Mouse (Mus musculus) T-helper 1 cell (primary cell): ENCODE measurements at regions not wholly inside any gene's neighbourhood (a gene's known extent, or its start where the extent isn't known, plus 50 kb on each side); places are given as distances from the start of the nearest gene placed in this dataset.

Source experiments
- in situ Hi-C: fragments of 300-600 bp; cut with MboI, MseI; formaldehyde crosslinking; loops from one replicate; pipeline ENCODE4 v1.15.1; 2025; ENCODE audit warnings: high pct_unique_total_duplicates

GRCm38 (mm10) chr2:84266158-84266557, 159.1 kb downstream of the Calcrl start:
- in situ Hi-C loops = loop anchor here (10.0 kb wide), 1 partner anchor 781 kb away; no protein-coding TSS in a partner anchor

GRCm38 (mm10) chr2:84266883-84267554, 158.2 kb downstream of the Calcrl start:
- in situ Hi-C loops = loop anchor here (10.0 kb wide), 1 partner anchor 782 kb away; no protein-coding TSS in a partner anchor

- in situ Hi-C loops = no loop called here
These were observed 151.0 kb downstream of the Calcrl start for GRCm38 (mm10) chr2:84274038-84274724.

DNA sequence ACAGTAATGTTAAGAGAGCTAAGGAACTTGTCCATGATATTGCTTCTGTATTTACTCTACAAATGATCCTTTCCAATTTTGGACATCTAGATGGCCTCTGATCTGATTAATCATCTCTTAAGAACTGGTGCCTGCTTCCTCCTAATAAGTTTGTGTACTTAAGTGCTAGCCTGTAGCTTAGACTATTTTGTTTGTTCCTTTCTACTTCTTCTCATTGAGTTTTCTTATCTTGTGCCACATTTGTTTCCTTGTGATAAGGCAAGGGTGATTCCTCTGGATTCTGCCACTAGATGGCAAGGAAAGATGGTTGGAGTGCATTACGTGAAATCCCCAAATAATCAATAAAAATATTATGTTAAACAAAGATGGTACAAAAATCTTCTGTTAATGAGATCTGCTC, 148.0 kb downstream of the Calcrl start:
- in situ Hi-C loops = no loop called here
